Mouse (Mus musculus) gonadal fat pad, adult 2 months (tissue): ENCODE results near the gene Tbrg4. TPM values are rescaled to one million over a fixed set of nuclear protein-coding genes. Genes with fewer than 3 reads are reported as not detected.

Experiments used
- DNase-seq: peaks from one replicate; pipeline ENCODE4 v3.0.0-alpha.2; 2012; ENCODE audit warnings: low read depth
- polyA plus RNA-seq: library from polyadenylated mRNA; depleted of rRNA; stranded (reverse); fragments of >200 nt; gene quantifications from 2 replicates; pipeline ENCODE4 v1.2.3, GENCODE M21; 2012

Gene Tbrg4
- polyA plus RNA-seq, 1 experiment, result 65.2 TPM

GRCm38 (mm10) chr11:6623704-6624103 is 2.2 kb downstream of the Tbrg4 start:
- DNase-seq, result no peak

- no peak for DNase-seq
These were observed 10.3 kb downstream of the Tbrg4 start for GRCm38 (mm10) chr11:6615250-6616205.

- no peak for DNase-seq
These were observed 20.1 kb downstream of the Tbrg4 start, which contains the start of gene Nacad for GRCm38 (mm10) chr11:6605491-6606399. Gene Nacad (minus strand): TSS chr11:6606053.

GRCm38 (mm10) chr11:6605021-6605481 is 20.8 kb downstream of the Tbrg4 start:
- no peak for DNase-seq

GRCm38 (mm10) chr11:6604604-6604936 is 21.3 kb downstream of the Tbrg4 start:
- no peak for DNase-seq

GRCm38 (mm10) chr11:6603887-6604603 is 21.8 kb downstream of the Tbrg4 start:
- no peak for DNase-seq

GRCm38 (mm10) chr11:6603224-6603623 is 22.6 kb downstream of the Tbrg4 start:
- DNase-seq, result no peak

- no peak for DNase-seq
These were observed 23.2 kb downstream of the Tbrg4 start for GRCm38 (mm10) chr11:6602662-6603061.

GRCm38 (mm10) chr11:6601649-6602480 is 24.0 kb downstream of the Tbrg4 start:
- no peak for DNase-seq

- DNase-seq, result no peak
These were observed 25.5 kb downstream of the Tbrg4 start for GRCm38 (mm10) chr11:6600284-6600944.

GRCm38 (mm10) chr11:6599831-6600230 is 26.0 kb downstream of the Tbrg4 start:
- no peak for DNase-seq

GRCm38 (mm10) chr11:6599011-6599681 is 26.7 kb downstream of the Tbrg4 start:
- no peak for DNase-seq

GRCm38 (mm10) chr11:6598191-6598889 is 27.5 kb downstream of the Tbrg4 start:
- DNase-seq, result peak; percentile 13

GRCm38 (mm10) chr11:6597523-6597922 is 28.3 kb downstream of the Tbrg4 start:
- DNase-seq, result no peak

- no peak for DNase-seq
These were observed 29.3 kb downstream of the Tbrg4 start for GRCm38 (mm10) chr11:6596616-6597015.

GRCm38 (mm10) chr11:6596205-6596604 is 29.7 kb downstream of the Tbrg4 start:
- DNase-seq, result no peak

- no peak for DNase-seq
These were observed 30.5 kb downstream of the Tbrg4 start for GRCm38 (mm10) chr11:6595339-6595738.

GRCm38 (mm10) chr11:6594845-6595244 is 31.0 kb downstream of the Tbrg4 start:
- DNase-seq, result no peak

- DNase-seq, result no peak
These were observed 32.5 kb downstream of the Tbrg4 start for GRCm38 (mm10) chr11:6593406-6593805.
